Mouse (Mus musculus): ENCODE data around the gene Gga3. TPM values are rescaled to one million over a fixed set of nuclear protein-coding genes. Genes with fewer than 3 reads are reported as not detected.
"Not testable (repeated sequence)": the region's sequence is repeated elsewhere in the genome, so short reads cannot be mapped to it uniquely, and the experiment has no call there.

Gene Gga3
- total RNA-seq (2021): 10 to 100 TPM; 17.9 to 21.0 TPM

DNA sequence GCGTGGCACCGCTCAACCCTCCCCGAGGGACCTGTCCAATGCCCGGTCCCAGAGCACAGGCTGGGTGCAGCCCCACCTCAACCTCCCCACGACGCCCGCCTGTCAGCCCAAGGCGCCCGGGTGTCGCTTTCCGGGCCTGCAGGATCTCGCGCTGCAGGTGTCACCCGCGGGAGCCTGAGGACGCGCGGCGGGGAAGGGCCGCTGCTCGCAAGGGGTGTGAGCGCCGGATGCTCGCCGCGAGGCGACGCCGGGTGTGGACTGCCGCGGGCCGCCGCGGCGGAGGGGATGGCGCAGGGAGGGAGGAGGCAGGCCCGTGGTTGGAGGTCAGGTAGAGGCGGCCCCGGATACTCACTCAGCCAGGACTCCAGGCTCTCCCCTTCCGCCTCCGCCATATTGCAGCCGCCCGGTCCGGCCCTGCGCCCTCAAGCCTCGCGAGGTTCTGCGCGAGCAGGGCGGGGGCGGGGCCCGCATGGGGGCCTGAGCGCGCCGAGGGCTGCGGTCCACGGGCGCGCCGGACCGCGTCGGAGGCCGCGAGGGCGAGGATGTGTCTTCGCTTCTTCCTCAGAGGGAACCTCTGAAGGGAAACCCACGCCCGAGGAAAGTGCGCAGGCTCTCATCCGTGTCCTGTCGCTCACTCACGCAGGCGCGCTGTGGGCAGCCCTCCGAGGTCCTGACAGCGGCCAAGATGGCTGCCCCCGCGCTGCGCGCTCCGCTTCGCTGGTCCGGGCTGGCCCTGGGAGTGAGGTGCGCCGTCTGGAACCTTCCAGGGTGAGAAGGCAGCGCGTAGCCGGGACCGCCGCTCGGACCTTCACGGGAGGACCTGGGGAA, at the start of gene Gga3, which contains the start of gene Mrps7:
Gga3 (minus strand) TSS at position 576 of the 828 bp plus-strand sequence.
Mrps7 (plus strand) TSS at position 450 of the 828 bp plus-strand sequence.
- intact Hi-C loops (cut with DNase I): loop anchor here (5.0 kb wide), 2 partner anchors 66 to 111 kb away; partner anchors contain the start of genes Nt5c and Sumo2
- DNase-seq: peak; percentile 95

DNA sequence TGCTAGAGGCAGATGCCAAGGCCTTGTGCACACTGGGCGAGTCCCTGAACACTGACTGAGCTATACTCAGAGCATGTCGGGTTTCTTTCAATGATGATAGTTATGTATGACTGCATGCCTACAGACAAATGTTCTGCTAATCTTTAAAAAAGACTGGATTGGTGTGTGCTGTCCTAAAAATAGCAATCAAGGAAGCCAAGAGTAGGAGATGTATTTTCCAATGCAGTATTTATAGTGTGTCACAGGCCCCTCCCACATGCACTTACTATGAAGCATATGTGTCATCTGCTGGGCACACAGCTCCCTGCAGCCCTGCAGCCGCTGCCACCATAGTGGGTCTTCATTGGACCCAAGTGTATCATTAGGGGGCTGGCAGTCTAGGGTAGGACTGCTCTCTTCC, 49.3 kb upstream of the Gga3 start:
- peak in 1 of 2 experiments; percentile 32 for DNase-seq
- intact Hi-C loops (cut with DNase I): loop anchor here (5.0 kb wide), 1 partner anchor 44 kb away; no protein-coding TSS in a partner anchor

- DNase-seq: no peak
- intact Hi-C loops (cut with DNase I): loop anchor here (5.0 kb wide), 1 partner anchor 46 kb away; no protein-coding TSS in a partner anchor
These were observed 47.8 kb upstream of the Gga3 start for GRCm38 (mm10) chr11:115651680-115652079.

GRCm38 (mm10) chr11:115649706-115650105, 45.9 kb upstream of the Gga3 start:
- intact Hi-C loops (cut with DNase I): loop anchor here (5.0 kb wide), 2 partner anchors 48 to 163 kb away; partner anchors contain the start of genes Caskin2 and Tsen54
- DNase-seq: peak in 1 of 2 experiments; percentile 20

DNA sequence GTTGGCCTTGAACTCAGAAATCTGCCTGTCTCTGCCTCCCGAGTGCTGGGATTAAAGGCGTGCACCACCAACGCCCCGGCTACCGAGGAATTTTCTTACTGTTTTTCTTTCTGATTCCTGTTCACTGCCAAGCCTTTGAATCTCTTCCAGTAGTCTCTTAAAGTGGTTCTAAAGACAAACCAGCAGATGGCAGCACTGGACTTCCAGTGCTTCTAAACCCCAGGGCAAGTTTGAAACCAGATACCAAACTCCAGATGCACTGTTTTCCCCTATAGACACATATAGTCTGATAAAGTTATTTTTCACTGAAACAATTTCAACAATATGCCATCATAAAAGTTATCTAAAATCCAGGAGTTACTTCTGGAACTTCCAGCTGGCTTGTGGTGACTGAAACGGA, 43.6 kb upstream of the Gga3 start:
- peak; percentile 74 to 85 for DNase-seq
- intact Hi-C loops (cut with DNase I): loop anchor here (1.0 to 5.0 kb wide), 2 partner anchors 67 to 165 kb away; partner anchors contain the start of genes Caskin2 and Tsen54

- DNase-seq: no peak
- intact Hi-C loops (cut with DNase I): loop anchor here (5.0 kb wide), 1 partner anchor 166 kb away; the partner anchor contains the start of genes Caskin2 and Tsen54
These were observed 42.6 kb upstream of the Gga3 start for GRCm38 (mm10) chr11:115646439-115646838.

- DNase-seq: not testable (repeated sequence)
- intact Hi-C loops (cut with DNase I): loop anchor here (5.0 kb wide), 1 partner anchor 167 kb away; the partner anchor contains the start of genes Caskin2 and Tsen54
These were observed 41.6 kb upstream of the Gga3 start for GRCm38 (mm10) chr11:115645498-115645897.

DNA sequence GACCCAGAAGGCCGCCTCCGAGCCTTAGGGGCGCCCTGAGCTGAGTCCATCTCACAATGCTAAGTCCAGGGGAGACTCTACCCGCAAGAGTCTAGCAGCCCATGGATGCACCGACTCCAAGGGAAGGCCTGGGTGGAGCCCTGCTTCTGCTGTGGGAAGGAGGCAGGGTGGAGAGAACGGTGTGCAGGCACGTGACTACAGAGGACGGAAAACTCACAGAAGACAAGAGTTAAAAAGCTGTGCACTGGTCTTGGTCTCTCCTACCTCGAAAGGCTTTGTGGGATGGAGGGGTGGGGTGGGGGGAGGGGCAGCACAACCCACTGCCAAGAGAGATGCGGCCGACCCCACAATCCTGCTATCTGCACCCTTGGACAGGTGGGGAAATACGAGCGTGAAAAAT, 40.5 kb upstream of the Gga3 start:
- intact Hi-C loops (cut with DNase I): no loop called here
- DNase-seq: no peak

GRCm38 (mm10) chr11:115643265-115643664, 39.4 kb upstream of the Gga3 start:
- intact Hi-C loops (cut with DNase I): no loop called here
- no peak for DNase-seq

DNA sequence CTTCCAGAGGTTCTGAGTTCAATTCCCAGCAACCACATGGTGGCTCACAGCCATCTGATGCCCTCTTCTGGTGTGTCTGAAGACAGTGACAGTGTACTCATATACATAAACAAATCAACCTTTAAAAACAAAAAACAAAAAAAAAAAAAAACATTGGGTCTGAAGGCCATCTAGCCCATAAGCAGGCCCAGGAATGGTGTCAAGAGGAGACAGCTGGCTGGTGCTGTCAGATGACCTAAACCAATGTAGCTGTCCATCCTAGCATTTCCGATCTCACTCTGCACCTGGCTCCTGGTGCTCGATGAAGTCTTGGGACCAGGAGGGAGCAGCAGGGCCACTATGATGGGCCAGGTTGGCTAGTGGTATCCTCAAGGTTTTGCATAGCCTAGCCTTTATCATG, 38.9 kb upstream of the Gga3 start:
- intact Hi-C loops (cut with DNase I): no loop called here

GRCm38 (mm10) chr11:115641664-115642036, 37.8 kb upstream of the Gga3 start:
- DNase-seq: no peak
- intact Hi-C loops (cut with DNase I): no loop called here

More for the DNA sequence above, 38.9 kb upstream of the Gga3 start:
- DNase-seq: no peak

GRCm38 (mm10) chr11:115640978-115641663, 37.3 kb upstream of the Gga3 start:
- intact Hi-C loops (cut with DNase I): no loop called here
- peak in 1 of 2 experiments; percentile 26 for DNase-seq

- DNase-seq: no peak
- intact Hi-C loops (cut with DNase I): no loop called here
These were observed 36.5 kb upstream of the Gga3 start for GRCm38 (mm10) chr11:115640311-115640828.

GRCm38 (mm10) chr11:115639540-115639939, 35.7 kb upstream of the Gga3 start:
- intact Hi-C loops (cut with DNase I): no loop called here
- DNase-seq: no peak

- intact Hi-C loops (cut with DNase I): no loop called here
- no peak for DNase-seq
These were observed 34.9 kb upstream of the Gga3 start for GRCm38 (mm10) chr11:115638498-115639409.

DNA sequence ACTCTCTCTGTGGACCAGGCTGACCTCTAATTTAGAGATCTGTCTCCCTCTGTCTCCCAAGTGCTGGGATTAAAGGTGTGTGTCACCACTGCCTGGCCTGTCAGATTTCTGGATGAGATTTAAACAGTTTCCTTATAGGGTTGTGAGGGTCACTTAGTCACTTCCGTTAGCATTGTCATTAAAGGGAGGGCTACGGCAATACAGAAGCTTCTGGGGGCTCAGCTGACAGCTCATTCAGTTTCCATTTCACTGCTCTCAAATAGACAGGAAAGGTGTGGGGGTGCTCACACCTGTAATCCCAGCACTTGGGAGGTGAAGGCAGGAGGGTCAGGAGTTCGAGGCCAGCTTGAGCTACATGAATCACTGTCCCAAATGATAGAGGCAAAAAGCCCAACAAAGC, 33.1 kb upstream of the Gga3 start:
- DNase-seq: no peak
- intact Hi-C loops (cut with DNase I): no loop called here

GRCm38 (mm10) chr11:115635484-115635883, 31.6 kb upstream of the Gga3 start:
- intact Hi-C loops (cut with DNase I): no loop called here
- DNase-seq: no peak

GRCm38 (mm10) chr11:115635041-115635440, 31.2 kb upstream of the Gga3 start:
- DNase-seq: no peak

DNA sequence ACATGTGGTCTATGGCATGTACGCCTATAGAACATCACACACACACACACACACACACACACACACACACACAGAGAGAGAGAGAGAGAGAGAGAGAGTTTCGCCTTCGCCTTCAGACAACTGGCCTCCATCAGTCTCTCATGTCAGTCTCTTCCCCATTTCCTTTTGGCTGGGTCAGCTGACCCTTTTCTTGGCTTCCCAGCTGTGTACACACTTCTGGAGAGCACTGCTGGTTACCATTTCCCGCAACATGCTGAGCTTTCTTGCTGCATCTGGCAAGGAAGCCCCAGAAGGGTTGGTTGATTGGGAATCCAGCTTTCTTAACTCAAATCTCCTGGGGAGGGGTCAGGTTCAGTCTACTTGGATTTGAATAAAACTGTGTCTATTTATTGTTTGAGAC, 30.3 kb upstream of the Gga3 start:
- intact Hi-C loops (cut with DNase I): no loop called here
- DNase-seq: peak; percentile 30 to 40

More at GRCm38 (mm10) chr11:115635041-115635440, 31.2 kb upstream of the Gga3 start:
- intact Hi-C loops (cut with DNase I): no loop called here

- intact Hi-C loops (cut with DNase I): no loop called here
- no peak for DNase-seq
These were observed 29.0 kb upstream of the Gga3 start for GRCm38 (mm10) chr11:115632862-115633261.
